ENCODE assay signal across 8 mouse cellular contexts in the genomic region with DNA sequence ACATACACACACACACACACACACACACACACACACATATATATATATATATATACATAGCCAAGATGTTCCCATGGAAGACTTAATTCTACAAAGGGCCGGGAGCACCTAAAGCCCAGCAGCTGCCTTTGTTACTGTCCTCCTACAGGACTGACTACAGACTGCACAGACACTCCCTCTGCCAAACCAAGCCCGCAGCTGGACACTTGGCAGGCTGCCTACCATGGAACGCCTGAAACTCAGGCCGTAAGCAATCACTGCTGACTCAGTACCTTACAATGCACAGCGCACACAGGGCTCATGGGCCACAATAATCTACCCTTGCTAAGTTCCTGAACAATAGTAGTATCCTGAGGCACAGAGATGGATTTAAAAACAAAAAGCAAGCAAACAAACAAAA.
DNase-seq lines count a peak whose midpoint lies in the region; ATAC-seq and TF ChIP-seq lines count a peak whose summit lies in the region.

No protein-coding gene starts in this region.

- H3ac ChIP-seq in C2C12 (ENCODE audit: control insufficient read depth, insufficient read length, low read depth) = no peak overlapping the region

- no peaks in the 10 kb centered on the region for H3K9me3 ChIP-seq in hindbrain, embryonic 15.5 days
- H3K9me3 ChIP-seq in midbrain, embryonic 12.5 days = no peaks in the 10 kb centered on the region
- H3K9me3 ChIP-seq in stomach, embryonic 16.5 days (replicated peaks; ENCODE audit: control insufficient read depth, low read length) = no peaks in the 10 kb centered on the region

- no peak overlapping the region for H3K9ac ChIP-seq in hindbrain, embryonic 15.5 days
- no peak overlapping the region for H3K9ac ChIP-seq in midbrain, embryonic 12.5 days (replicated peaks)
- H3K9ac ChIP-seq in stomach, embryonic 16.5 days (ENCODE audit: low read length) = no peak overlapping the region

- intact Hi-C loops in gastrocnemius, adult 2 months (cut with DNase I) = no loop called here

- no peak for TF ChIP-seq CTCF in C2C12 (IDR thresholded peaks at IDR 0.05; ENCODE audit: control insufficient read depth, insufficient read depth, insufficient read length)
- peak; percentile 42 for TF ChIP-seq CTCF in gastrocnemius, adult 2 months (IDR thresholded peaks at IDR 0.05)

- H3K4me3 ChIP-seq in C2C12 (ENCODE audit: insufficient read depth, poor library complexity, severe bottlenecking) = no peak overlapping the region
- no peak overlapping the region for H3K4me3 ChIP-seq in gastrocnemius, adult 2 months
- H3K4me3 ChIP-seq in hindbrain, embryonic 15.5 days = no peak overlapping the region
- H3K4me3 ChIP-seq in midbrain, embryonic 12.5 days = no peak overlapping the region
- no peak overlapping the region for H3K4me3 ChIP-seq in stomach, embryonic 16.5 days (replicated peaks; ENCODE audit: low read length)

- ATAC-seq in cerebellum, adult (ENCODE audit: insufficient number of reproducible peaks, low FRiP score, low TSS enrichment) = peak; percentile 64; the same call in 1 of the 2 replicates
- ATAC-seq in hindbrain, embryonic 15.5 days (ENCODE audit: low FRiP score, low read depth) = peak; percentile 69
- ATAC-seq in midbrain, embryonic 12.5 days (ENCODE audit: low FRiP score, low read depth) = peak; percentile 76
- peak; percentile 96 for ATAC-seq in stomach, embryonic 16.5 days (ENCODE audit: insufficient read depth, low FRiP score)

- H3K4me2 ChIP-seq in hindbrain, embryonic 15.5 days = no peak overlapping the region
- H3K4me2 ChIP-seq in midbrain, embryonic 12.5 days (replicated peaks) = no peak overlapping the region
- no peak overlapping the region for H3K4me2 ChIP-seq in stomach, embryonic 16.5 days (ENCODE audit: low read depth, low read length)

- H3K79me3 ChIP-seq in C2C12 (ENCODE audit: low read depth) = no peaks in the 10 kb centered on the region

- H3K36me3 ChIP-seq in C2C12 (ENCODE audit: control insufficient read depth, insufficient read depth) = no peaks in the 10 kb centered on the region
- H3K36me3 ChIP-seq in hindbrain, embryonic 15.5 days = no peaks in the 10 kb centered on the region
- no peaks in the 10 kb centered on the region for H3K36me3 ChIP-seq in midbrain, embryonic 12.5 days
- no peaks in the 10 kb centered on the region for H3K36me3 ChIP-seq in stomach, embryonic 16.5 days (ENCODE audit: control insufficient read depth, insufficient read depth, low read length)

- no peaks in the 10 kb centered on the region for H3K79me2 ChIP-seq in C2C12 (ENCODE audit: control insufficient read depth, insufficient read depth)

- WGBS in hindbrain, embryonic 15.5 days = 16% methylated on average over 5 of the region's 5 CpGs
- WGBS in midbrain, embryonic 12.5 days = 48% methylated on average over 5 of the region's 5 CpGs
- whole genome bisulfite sequencing in stomach, embryonic 16.5 days = 13% methylated on average over 5 of the region's 5 CpGs

- DNase-seq in gastrocnemius, adult 2 months = peak; percentile 90
- DNase-seq in layer of hippocampus, postnatal 10 days (ENCODE audit: low spot score in 2 of 2) = peak; percentile 61 to 73
- no peak for DNase-seq in T-cell, adult 2 months (ENCODE audit: low spot score)

- no peaks in the 10 kb centered on the region for H3K27me3 ChIP-seq in C2C12 (ENCODE audit: control insufficient read depth, insufficient read depth, insufficient read length)
- H3K27me3 ChIP-seq in hindbrain, embryonic 15.5 days = no peaks in the 10 kb centered on the region
- no peaks in the 10 kb centered on the region for H3K27me3 ChIP-seq in midbrain, embryonic 12.5 days
- H3K27me3 ChIP-seq in stomach, embryonic 16.5 days (ENCODE audit: control insufficient read depth, insufficient read depth, low read length) = no peaks in the 10 kb centered on the region

- peaks cover 19% of the 10 kb centered on the region for H3K4me1 ChIP-seq in hindbrain, embryonic 15.5 days (replicated peaks)
- peaks cover 11% of the 10 kb centered on the region for H3K4me1 ChIP-seq in midbrain, embryonic 12.5 days
- no peaks in the 10 kb centered on the region for H3K4me1 ChIP-seq in stomach, embryonic 16.5 days (ENCODE audit: control insufficient read depth, insufficient read depth, low read length)

- H3K27ac ChIP-seq in gastrocnemius, adult 2 months = no peak overlapping the region
- 0 out of 2 replicates have a peak overlapping the region, but pooled peaks have one; percentile 15 for H3K27ac ChIP-seq in hindbrain, embryonic 15.5 days (replicated peaks)
- H3K27ac ChIP-seq in midbrain, embryonic 12.5 days (replicated peaks) = no peak overlapping the region
- H3K27ac ChIP-seq in stomach, embryonic 16.5 days (ENCODE audit: low read length) = no peak overlapping the region

TF ChIP-seq in C2C12, 6 proteins besides CTCF, POLR2A, EP300 and RAD21:
- TF ChIP-seq FOSL1 (IDR thresholded peaks at IDR 0.05; ENCODE audit: insufficient read depth, low read length, poor library complexity, severe bottlenecking) (peak; percentile 52), MAX (IDR thresholded peaks at IDR 0.05) (peak; percentile 23), MYOG (IDR thresholded peaks at IDR 0.05; ENCODE audit: control insufficient read depth, extremely low read depth, insufficient read length) (no peak), MYOD1 (IDR thresholded peaks at IDR 0.05; ENCODE audit: control insufficient read depth, insufficient read length, low read depth) (peak; percentile 78)
TF ChIP-seq in C2C12: peak in this region for 3.
